In genomic region chr12:7896156-7896555, GRCm38 (mm10) we compare ENCODE assay signal across 16 mouse cellular contexts.
"Had no signal": no experiment of that assay in that cellular context is flagged by ENCODE, and none has a peak within 500 bp of the region (broad histone marks: within the 10 kb centered on the region; RNA-seq: fewer than 3 reads in every experiment).

No protein-coding gene starts in this region.

- H3K27ac ChIP-seq: macrophage; midbrain, embryonic 13.5 days; midbrain, embryonic 15.5 days; neural tube, embryonic 12.5 days; stomach, embryonic 15.5 days; stomach, postnatal 0 days had no signal

- ATAC-seq: midbrain, embryonic 13.5 days; midbrain, embryonic 15.5 days had no signal

- H3K27me3 ChIP-seq: megakaryocyte, embryonic 14.5 days; midbrain, embryonic 13.5 days; midbrain, embryonic 15.5 days; neural tube, embryonic 12.5 days; stomach, embryonic 15.5 days had no signal

- H3K4me2 ChIP-seq: lung, embryonic 14.5 days; midbrain, embryonic 11.5 days; midbrain, embryonic 13.5 days; midbrain, embryonic 15.5 days; neural tube, embryonic 12.5 days; stomach, embryonic 15.5 days had no signal

- DNase-seq: lung, adult 18-20 months; lung, embryonic 14.5 days; lung, postnatal 10 days; lung, postnatal 36 days; right cerebral cortex, postnatal 14 days; thymus, adult 2 months; thymus, postnatal 25 days; thymus, postnatal 4 days had no signal

- H3K36me3 ChIP-seq: midbrain, embryonic 13.5 days; midbrain, embryonic 15.5 days; neural tube, embryonic 12.5 days; stomach, embryonic 15.5 days had no signal

- H3K4me3 ChIP-seq: megakaryocyte, embryonic 14.5 days; midbrain, embryonic 13.5 days; midbrain, embryonic 15.5 days; neural tube, embryonic 12.5 days; stomach, embryonic 15.5 days had no signal

- H3K4me1 ChIP-seq: megakaryocyte, embryonic 14.5 days; midbrain, embryonic 13.5 days; midbrain, embryonic 15.5 days; neural tube, embryonic 12.5 days; stomach, embryonic 15.5 days had no signal

- H3K9ac ChIP-seq: lung, embryonic 14.5 days; midbrain, embryonic 13.5 days; midbrain, embryonic 15.5 days; neural tube, embryonic 12.5 days; stomach, embryonic 15.5 days had no signal

- H3K9me3 ChIP-seq: midbrain, embryonic 13.5 days; midbrain, embryonic 15.5 days; neural tube, embryonic 12.5 days; stomach, embryonic 15.5 days had no signal
